Comparison of ENCODE assay signal across 10 mouse cellular contexts in the genomic region with DNA sequence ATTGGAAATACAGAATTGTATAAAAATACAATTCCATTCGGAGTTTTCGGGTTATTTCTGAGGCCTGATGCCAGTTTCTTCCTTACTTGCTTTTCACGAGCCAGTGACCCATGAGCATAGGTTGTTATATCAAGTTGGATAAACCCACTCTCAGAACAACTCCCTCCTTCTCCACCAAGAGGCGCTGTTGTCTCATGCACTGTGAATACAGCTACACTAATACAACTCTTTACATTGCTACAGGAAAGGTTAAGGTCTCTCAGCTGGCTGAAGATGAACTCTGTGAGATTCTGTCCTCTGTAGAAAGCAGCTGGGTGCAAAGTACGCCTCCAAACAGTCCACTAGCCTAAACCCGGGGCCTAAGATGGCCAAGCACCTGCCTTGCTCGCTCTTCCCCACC. TPM values are rescaled to one million over a fixed set of nuclear protein-coding genes. Genes with fewer than 3 reads are reported as not detected.
DNase-seq lines count a peak whose midpoint lies in the region; ATAC-seq lines count a peak whose summit lies in the region.
"Had no signal": no experiment of that assay in that cellular context is flagged by ENCODE, and none has a peak within 500 bp of the region (broad histone marks: within the 10 kb centered on the region; RNA-seq: fewer than 3 reads in every experiment).

No protein-coding gene starts in this region.

- DNase-seq in hindbrain, embryonic 10.5 days (ENCODE audit: low spot score), result peak; percentile 54
- peak; percentile 74 for DNase-seq in R1 (ENCODE audit: low read depth, low spot score)
- peak; percentile 57 for DNase-seq in embryo, embryonic 11 days
- DNase-seq in induced T-regulatory cell, adult 2 months (ENCODE audit: low read depth), result peak; percentile 88
- DNase-seq in left cerebral cortex, postnatal 36 days (ENCODE audit: low spot score in 2 of 2), result peak; percentile 58 to 68
- DNase-seq in naive thymus-derived CD4-positive, alpha-beta T cell, adult 2 months (ENCODE audit: low read depth), result peak; percentile 65
- DNase-seq in thymus, postnatal 25 days, result peak; percentile 53

- no peak overlapping the region for H3K4me2 ChIP-seq in hindbrain, embryonic 12.5 days (replicated peaks)
- H3K4me2 ChIP-seq: embryonic facial prominence, embryonic 12.5 days had no signal

- 60% methylated on average over 7 of the region's 7 CpGs for WGBS in hindbrain, embryonic 10.5 days
- WGBS in hindbrain, embryonic 12.5 days, result 73% methylated on average over 7 of the region's 7 CpGs

- intact Hi-C loops in left cerebral cortex, postnatal 36 days (cut with DNase I), result loop anchor here (1.0 to 10.0 kb wide), 3 partner anchors 185 to 365 kb away; a partner anchor contains a TSS

- H3K36me3 ChIP-seq in hindbrain, embryonic 10.5 days, result no peaks in the 10 kb centered on the region
- H3K36me3 ChIP-seq in hindbrain, embryonic 12.5 days, result no peaks in the 10 kb centered on the region
- H3K36me3 ChIP-seq: embryonic facial prominence, embryonic 12.5 days had no signal

- no peak for ATAC-seq in hindbrain, embryonic 12.5 days (ENCODE audit: low FRiP score)

- no peaks in the 10 kb centered on the region for H3K9me3 ChIP-seq in hindbrain, embryonic 10.5 days
- no peaks in the 10 kb centered on the region for H3K9me3 ChIP-seq in hindbrain, embryonic 12.5 days (replicated peaks)
- H3K9me3 ChIP-seq: embryonic facial prominence, embryonic 12.5 days had no signal

- peaks cover 9% of the 10 kb centered on the region for H3K4me1 ChIP-seq in hindbrain, embryonic 10.5 days (replicated peaks)
- 0 out of 2 replicates have a peak, but pooled peaks cover 2% of the 10 kb centered on the region for H3K4me1 ChIP-seq in hindbrain, embryonic 12.5 days

- no peak overlapping the region for H3K9ac ChIP-seq in hindbrain, embryonic 12.5 days
- H3K9ac ChIP-seq: embryonic facial prominence, embryonic 12.5 days had no signal

- no peak overlapping the region for H3K4me3 ChIP-seq in hindbrain, embryonic 10.5 days
- no peak overlapping the region for H3K4me3 ChIP-seq in hindbrain, embryonic 12.5 days
- H3K4me3 ChIP-seq: embryonic facial prominence, embryonic 12.5 days; myocyte had no signal

- H3K27ac ChIP-seq in hindbrain, embryonic 10.5 days, result no peak overlapping the region
- H3K27ac ChIP-seq in hindbrain, embryonic 12.5 days, result no peak overlapping the region
- H3K27ac ChIP-seq: embryonic facial prominence, embryonic 12.5 days had no signal

- peaks cover 8% of the 10 kb centered on the region for H3K27me3 ChIP-seq in hindbrain, embryonic 10.5 days (ENCODE audit: insufficient read depth, poor library complexity, severe bottlenecking)
- no peaks in the 10 kb centered on the region for H3K27me3 ChIP-seq in hindbrain, embryonic 12.5 days

RNA-seq across cellular contexts. Expression of a gene that starts 8.6 kb away (rescaled TPM):
- 0.16 TPM in 1 of 2 replicates, not detected in the other for polyA plus RNA-seq in hindbrain, embryonic 10.5 days (2016; fragmentation: Nextera tagmentation; extraction: Ambion mirVana)
- polyA plus RNA-seq in hindbrain, embryonic 12.5 days (2016; fragmentation: Nextera tagmentation; extraction: Ambion mirVana), result 0.22 TPM in 1 of 2 replicates, not detected in the other
- total RNA-seq in left cerebral cortex, postnatal 36 days (2021), result 1 to 10 TPM; 3.5 to 4.0 TPM

RNA-seq across cellular contexts. Expression of a gene that starts 46.3 kb away (rescaled TPM):
- polyA plus RNA-seq in hindbrain, embryonic 10.5 days (2016; fragmentation: Nextera tagmentation; extraction: Ambion mirVana), result 122 and 146 TPM in 2 replicates
- polyA plus RNA-seq in hindbrain, embryonic 12.5 days (2016; fragmentation: Nextera tagmentation; extraction: Ambion mirVana), result 80.1 and 84.2 TPM in 2 replicates
- 10 to 100 TPM; 37.2 to 41.7 TPM for total RNA-seq in left cerebral cortex, postnatal 36 days (2021)

RNA-seq across cellular contexts. Expression of a gene that starts 46.3 kb away (rescaled TPM):
- 76.8 and 83.4 TPM in 2 replicates for polyA plus RNA-seq in hindbrain, embryonic 10.5 days (2016; fragmentation: Nextera tagmentation; extraction: Ambion mirVana)
- 81.0 and 82.8 TPM in 2 replicates for polyA plus RNA-seq in hindbrain, embryonic 12.5 days (2016; fragmentation: Nextera tagmentation; extraction: Ambion mirVana)
- 10 to 100 TPM; 59.8 to 77.8 TPM for total RNA-seq in left cerebral cortex, postnatal 36 days (2021)

RNA-seq across cellular contexts. Expression of a gene that starts 56.5 kb away (rescaled TPM):
- 1.9 and 3.5 TPM in 2 replicates for polyA plus RNA-seq in hindbrain, embryonic 10.5 days (2016; fragmentation: Nextera tagmentation; extraction: Ambion mirVana)
- 1.2 and 1.4 TPM in 2 replicates for polyA plus RNA-seq in hindbrain, embryonic 12.5 days (2016; fragmentation: Nextera tagmentation; extraction: Ambion mirVana)
- total RNA-seq in left cerebral cortex, postnatal 36 days (2021), result under 1 TPM; 0.14 to 0.27 TPM
- polyA plus RNA-seq: myocyte had no signal
